Mouse (Mus musculus): ENCODE measurements around the gene Efcab2. TPM values are rescaled to one million over a fixed set of nuclear protein-coding genes. Genes with fewer than 3 reads are reported as not detected.

The Efcab2 gene
- polyA plus RNA-seq, 1 experiment, result 4.7 TPM

DNA sequence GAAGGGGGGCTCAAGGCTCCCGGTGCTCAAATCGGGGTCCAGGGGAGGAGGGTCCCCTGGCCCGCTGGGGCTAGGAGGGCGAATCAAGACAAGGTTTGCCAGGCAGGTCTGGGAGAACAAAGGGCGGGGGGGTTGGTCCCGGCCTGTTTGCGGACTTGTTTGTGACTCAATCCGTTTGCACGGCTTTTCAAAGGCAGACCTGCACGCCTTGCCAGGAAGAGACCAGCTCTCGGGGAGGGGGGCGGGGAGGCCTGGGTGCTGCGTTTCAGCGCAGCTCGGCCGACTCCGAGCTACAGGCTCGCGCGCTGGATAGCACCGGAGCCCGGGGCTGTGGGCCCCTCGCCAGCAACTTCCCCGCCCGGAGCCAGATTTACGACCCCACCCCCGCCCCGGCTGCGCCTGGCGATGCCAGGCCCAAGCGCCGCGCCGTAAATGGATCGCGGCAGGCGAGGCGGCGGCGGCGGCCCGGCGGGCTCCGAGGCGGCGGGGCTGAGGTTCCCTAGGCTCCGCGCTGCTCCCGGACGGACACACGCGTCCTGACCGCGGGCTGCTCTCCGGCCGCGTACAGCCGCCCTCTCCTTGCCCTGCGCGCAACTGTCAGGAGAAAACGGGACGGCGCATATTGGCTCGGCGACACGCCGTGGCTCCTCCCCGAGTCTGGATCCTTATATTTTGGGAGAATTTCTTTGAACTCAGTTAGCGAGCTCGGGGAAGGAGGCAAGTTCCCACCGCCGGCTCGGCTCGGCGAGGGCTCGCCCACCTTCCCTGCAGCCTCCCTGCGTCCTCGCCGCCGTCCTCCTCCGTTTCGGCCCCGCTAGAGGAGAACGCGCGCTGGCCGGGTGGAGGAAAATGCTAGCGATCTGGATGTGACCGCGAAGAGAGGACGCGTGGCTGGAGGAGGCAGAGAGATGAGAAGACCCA, 122.8 kb downstream of the Efcab2 start, which contains the start of gene Kif26b:
TSS of gene Kif26b (plus strand) at position 695 of the 921 bp plus-strand sequence.
- no peak within 1 kb of the TSS for H3K27ac ChIP-seq (replicated peaks; ENCODE audit: low read depth, low read length)
- H3K4me3 ChIP-seq (ENCODE audit: insufficient read depth, low read depth, low read length), result peak within 1 kb of the TSS; percentile 56
- H3K4me1 ChIP-seq (ENCODE audit: control insufficient read depth, insufficient read depth, insufficient read length, low read length), result peaks cover 11% of the 10 kb centered on the region; the same call in 1 of the 2 replicates

DNA sequence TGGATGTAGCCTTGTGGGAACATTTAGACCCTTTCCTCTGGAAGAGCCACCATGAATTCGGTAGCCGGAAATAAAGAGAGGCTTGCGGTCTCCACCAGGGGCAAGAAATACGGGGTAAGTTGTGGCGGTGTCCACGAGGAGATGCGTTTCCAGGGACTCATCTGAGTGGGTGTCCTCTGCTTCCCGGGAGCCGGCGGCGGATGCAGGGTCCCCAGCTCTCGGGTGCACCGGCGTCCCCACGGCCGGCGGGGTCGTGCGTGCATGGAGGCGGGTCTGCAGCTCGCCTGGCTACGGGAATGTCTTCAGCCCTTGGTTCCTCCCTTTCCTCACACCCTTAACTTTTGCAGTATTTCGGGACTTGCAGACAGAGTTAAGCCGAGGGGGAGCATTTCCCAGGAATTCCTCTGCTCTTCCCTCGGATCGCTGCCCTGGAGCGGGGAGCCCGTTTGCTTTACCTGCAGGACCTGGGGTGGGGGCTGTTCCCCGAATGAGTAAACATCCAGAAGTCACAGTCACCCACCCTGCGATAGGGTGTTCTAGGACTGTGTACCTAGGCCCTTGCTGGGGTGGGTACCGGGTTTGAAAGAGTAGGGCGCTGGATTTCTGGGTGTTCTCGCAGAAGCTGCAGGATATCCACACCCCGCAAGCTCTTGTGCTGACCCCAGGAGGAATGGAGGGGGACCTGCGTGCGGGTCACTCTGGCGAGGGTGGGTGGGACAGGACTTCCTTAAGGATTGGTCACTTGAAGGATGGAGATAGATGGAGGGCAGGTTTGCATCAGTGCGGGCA, 123.8 kb downstream of the Efcab2 start:
- no peak overlapping the region for H3K27ac ChIP-seq (replicated peaks; ENCODE audit: low read depth, low read length)
- H3K4me3 ChIP-seq (ENCODE audit: insufficient read depth, low read depth, low read length), result peak overlapping the region; percentile 56
- peaks cover 11% of the 10 kb centered on the region; the same call in 1 of the 2 replicates for H3K4me1 ChIP-seq (ENCODE audit: control insufficient read depth, insufficient read depth, insufficient read length, low read length)

GRCm38 (mm10) chr1:178530301-178531078, 124.6 kb downstream of the Efcab2 start:
- H3K27ac ChIP-seq (replicated peaks; ENCODE audit: low read depth, low read length), result no peak overlapping the region
- H3K4me1 ChIP-seq (ENCODE audit: control insufficient read depth, insufficient read depth, insufficient read length, low read length), result peaks cover 11% of the 10 kb centered on the region; the same call in 1 of the 2 replicates
- peak overlapping the region; percentile 56 for H3K4me3 ChIP-seq (ENCODE audit: insufficient read depth, low read depth, low read length)

Other genes with a start within 250 kb of the Efcab2 start
- gene Desi2, start 218.7 kb upstream of the Efcab2 start, polyA plus RNA-seq (2012; ENCODE audit: insufficient read depth, insufficient read length, missing spikeins), result 7.0 and 7.7 TPM in 2 replicates
- gene Cox20, start 87.0 kb upstream of the Efcab2 start, polyA plus RNA-seq (2012; ENCODE audit: insufficient read depth, insufficient read length, missing spikeins), result 314 and 362 TPM in 2 replicates
- 168 and 235 TPM in 2 replicates for gene Hnrnpu, start 68.3 kb upstream of the Efcab2 start, polyA plus RNA-seq (2012; ENCODE audit: insufficient read depth, insufficient read length, missing spikeins)
- gene Kif26b, start 123.0 kb downstream of the Efcab2 start, polyA plus RNA-seq (2012; ENCODE audit: insufficient read depth, insufficient read length, missing spikeins), result not detected in 2 replicates